Mouse (Mus musculus): ENCODE results near the gene Spesp1.

DNA sequence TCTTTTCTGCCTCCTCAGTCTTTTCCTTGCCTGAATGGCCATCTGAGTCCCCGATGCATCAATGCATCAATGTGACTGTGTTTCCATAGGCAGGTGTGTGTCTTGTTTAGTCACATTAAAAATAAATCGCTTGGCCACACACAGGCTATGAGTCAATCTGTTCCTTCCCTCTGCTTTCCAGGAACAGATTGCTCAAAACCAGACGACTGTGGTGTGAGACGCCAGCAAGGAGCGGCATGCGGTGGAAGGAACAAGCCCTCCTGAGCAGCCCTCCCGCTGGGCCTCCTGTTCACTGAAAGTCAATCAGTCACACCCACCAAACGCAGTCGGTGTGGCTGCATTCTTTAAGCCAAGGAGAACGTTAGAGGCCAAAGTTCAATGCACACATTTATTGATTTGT is 59.5 kb downstream of the Spesp1 start:
- TF ChIP-seq GATA1 (IDR thresholded peaks at IDR 0.05; ENCODE audit: borderline replicate concordance, low read length), result no peak
- TF ChIP-seq FLI1 (IDR thresholded peaks at IDR 0.05; ENCODE audit: low read length), result no peak

Data from megakaryocyte, embryonic 14.5 days (primary cell).